Mouse (Mus musculus) kidney, postnatal 36 days (tissue): ENCODE measurements at regions not wholly inside any gene's neighbourhood (a gene's known extent, or its start where the extent isn't known, plus 50 kb on each side); places are given as distances from the start of the nearest gene placed in this dataset.
"Not testable (repeated sequence)": the region's sequence is repeated elsewhere in the genome, so short reads cannot be mapped to it uniquely, and the experiment has no call there.

Source experiments
- DNase-seq, 2 experiments: peaks; one replicate each; pipeline ENCODE4 v3.0.0; 2021 to 2022; ENCODE audit warnings: mixed read lengths in 2 of 2

DNA sequence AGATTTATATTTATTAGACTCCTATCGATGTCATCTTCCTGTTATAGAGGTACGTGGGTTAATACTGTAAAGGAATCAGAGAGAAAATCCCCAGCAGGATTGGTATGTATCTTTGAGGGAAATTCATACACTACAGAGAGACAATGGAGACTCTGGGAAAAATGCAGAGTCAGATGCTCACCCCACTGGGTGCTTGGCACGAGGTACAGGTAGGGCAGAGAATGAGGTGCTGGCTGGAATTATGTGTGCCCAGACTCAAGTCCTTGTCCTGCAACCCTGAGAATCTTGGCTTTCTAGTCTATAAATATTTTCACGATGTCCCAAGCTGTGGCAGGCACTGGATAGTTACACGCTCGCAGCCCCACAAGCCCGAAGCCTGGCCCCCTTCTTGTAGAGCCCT lies 57.8 kb upstream of the Cry1 start:
- no peak for DNase-seq

DNA sequence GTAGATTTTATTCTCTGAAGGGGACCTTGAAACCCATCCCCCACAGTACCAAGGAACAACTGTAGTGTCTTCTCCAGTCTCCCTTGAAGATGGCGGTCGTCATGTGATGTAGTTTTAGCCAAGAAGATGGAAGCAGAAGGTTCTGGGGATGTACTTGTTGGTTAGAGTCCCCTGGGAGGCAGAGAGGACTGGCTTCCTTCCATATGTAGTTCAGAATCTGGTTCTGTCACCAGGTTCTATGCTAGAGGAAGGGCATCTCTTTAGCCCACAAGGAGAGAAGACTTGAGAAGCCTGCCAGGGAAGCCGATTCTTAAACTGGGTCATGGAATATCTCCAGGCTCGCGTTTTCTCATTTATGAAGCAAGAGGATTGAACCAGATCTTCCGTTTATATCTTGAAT lies 58.7 kb upstream of the Cry1 start:
- DNase-seq: no peak

DNA sequence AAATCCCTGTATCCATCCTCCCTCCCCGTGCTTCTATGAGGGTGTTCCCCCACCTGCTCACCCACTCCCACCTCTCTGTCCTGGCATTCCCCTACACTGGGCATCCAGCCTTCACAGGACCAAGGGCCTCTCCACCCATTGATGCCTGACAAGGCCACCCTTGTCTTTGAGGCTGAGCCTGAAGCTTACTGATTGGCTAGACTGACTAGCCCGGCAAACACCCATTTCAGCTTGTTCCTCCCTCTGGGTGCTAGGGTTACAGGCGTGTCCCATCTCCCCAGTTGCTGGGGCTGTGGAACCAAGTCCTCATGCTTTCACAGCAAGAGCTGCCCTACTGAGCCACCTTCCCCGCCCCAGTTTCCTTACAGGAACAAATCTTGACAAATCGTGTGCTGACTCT lies 80.9 kb upstream of the Cry1 start:
- DNase-seq: no peak

DNA sequence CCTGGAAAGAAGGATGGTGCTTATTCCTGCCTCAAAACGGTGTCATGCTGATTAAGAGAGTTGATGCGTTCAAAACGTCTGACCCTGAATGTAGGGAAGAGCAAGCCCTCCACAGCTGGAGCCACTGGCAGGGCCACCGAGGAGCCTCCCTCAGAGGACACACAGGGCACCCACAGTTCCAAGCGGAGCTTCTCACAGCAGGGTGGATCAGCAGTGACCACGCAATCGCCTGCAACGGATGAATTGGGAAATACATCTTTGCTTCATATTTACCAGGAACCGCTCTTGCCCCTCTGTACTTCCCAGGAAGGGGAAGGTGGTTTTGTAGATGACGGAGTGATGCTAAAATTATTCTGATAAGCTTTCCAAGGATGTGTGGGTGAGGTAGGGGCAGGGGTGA lies 81.3 kb upstream of the Cry1 start:
- DNase-seq: no peak

DNA sequence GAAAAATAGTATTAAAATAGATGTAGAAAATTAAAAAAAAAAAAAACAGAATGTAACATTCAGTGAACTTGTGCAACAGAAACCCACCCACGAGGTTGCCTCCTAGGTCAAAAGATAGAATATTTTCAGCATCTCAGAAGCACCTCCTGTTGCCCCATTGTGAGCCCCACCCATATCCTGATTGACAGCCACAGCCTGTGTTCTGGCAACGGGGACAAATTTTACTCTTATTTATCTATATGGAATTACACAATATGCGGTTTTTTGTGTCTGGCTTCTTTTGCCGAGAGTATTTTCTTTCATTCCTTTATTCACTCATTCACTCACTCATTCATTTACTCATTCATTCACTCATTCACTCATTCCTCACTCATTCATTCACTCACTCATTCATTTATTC lies 81.9 kb upstream of the Cry1 start:
- no peak for DNase-seq

DNA sequence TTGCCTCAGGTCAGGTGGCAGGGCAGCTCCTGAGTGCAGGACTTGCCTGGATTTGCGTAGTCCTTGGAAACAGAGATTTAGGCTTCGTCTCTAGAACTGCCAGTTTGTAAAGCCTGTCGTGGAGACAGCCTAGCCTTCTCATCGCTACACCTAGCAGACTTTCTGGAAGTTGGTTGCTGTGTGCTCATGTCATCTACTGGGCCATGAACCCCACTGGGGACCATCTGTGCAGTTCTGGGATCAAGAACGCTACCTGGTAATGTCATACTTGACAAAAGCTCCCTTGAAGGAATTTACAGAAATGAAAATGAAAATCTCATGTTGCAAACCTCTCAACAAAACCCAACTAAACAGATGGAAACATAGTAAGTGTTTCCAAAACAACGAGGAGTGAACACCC lies 85.3 kb upstream of the Cry1 start:
- DNase-seq: no peak

DNA sequence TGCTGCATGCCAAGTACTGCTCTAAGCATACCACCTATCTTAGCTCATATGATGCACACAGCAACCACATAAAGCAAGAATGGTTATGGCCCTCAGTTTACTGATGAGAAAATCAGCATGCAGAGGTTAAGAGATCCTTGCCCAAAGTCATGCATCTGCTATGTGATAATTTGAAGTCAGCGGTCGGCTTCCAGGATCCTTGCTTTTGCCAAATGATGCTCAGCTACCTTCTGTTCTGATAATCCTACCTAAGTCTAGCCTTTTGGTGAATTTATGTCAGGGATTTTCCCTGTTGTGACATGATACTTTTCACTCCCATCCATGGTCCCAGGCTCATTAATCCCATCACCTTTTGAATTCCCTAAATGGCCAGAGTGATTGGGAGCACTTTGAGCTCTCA lies 91.9 kb upstream of the Cry1 start:
- no peak for DNase-seq

DNA sequence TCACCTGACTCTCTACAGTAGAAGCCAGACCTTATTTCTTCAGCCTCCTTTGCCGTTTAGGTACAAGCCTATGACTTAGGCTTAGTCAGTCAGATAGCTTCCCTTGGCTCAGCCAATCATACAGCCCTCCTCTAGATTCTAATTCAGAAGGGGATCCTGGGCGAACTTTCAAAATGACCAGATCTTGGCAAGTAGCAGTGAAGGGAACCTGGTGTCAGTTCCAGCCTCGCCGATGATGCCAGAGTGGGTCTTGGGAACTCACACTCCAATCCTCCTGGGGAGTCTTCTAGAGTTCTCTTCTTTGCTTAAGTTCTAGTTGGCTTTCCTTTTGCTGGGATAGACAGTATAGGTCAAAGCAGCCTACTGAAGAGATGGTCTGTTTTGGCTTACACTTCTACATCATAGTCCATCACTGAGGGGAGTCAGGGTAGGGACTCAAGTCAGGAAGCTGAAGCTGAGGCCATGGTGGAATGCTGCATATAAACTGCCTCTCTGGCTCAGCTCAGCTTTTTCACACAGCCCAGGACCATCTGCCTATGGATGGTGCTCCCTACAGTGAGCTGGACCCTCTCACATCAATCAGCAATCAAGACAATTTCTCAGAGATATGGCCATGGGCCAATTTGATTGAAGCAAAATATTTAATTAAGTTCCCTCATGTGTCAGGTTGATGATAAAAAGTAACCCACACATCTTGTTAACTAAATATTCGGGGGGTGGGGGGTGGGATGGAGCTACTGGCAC lies 94.7 kb upstream of the Btbd11 start:
- no peak for DNase-seq

DNA sequence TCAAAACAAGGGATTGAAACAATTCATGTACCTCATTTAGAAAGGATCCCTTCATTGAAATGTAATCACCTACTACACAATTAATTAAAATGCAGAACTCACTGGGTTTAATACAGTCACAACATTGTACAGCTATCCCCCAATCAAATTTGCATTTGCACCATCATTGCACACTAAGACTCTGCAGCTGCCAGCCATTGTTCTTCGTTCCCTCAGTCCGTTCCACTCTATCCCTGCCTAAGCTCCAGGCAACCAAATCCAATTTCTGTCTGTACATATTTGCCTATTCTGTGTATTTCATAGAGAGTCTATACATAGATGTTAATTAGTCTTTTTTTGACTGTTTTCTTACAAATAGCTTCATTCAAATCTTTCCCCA lies 94.1 kb upstream of the Btbd11 start:
- DNase-seq: no peak

DNA sequence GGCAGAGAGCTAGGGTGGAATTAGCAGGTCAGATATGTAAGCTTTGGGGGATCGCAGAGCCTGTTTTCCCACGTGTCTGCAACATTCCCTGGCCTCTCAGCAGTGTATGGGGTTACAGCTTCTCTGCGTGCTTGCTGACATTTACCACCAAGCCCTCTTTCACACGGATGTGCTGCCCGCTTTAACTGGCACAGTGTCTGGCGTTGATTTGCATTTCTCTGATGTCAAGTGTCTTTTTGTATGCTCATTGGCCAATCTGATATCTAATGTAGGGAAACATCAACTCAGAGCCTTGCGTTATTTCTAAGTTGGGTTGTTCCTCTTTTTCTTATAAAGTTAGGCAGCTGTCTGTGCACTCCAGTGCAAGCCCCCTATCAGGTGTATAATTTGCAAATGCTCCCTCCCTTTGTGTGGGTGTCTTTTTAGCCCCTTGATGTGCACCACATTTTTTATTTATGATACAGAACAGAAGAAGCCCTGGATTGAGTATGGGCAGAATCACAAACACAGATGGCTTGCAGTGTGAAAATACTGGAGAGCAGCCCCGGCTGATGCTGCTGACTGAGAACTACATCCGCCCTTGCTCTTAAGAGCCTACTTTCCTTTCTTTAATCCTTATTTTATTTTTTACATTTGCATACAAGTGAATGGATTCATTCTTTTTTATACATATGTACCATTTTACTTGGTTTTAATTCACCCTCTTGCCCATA lies 93.4 kb upstream of the Btbd11 start:
- DNase-seq: no peak

DNA sequence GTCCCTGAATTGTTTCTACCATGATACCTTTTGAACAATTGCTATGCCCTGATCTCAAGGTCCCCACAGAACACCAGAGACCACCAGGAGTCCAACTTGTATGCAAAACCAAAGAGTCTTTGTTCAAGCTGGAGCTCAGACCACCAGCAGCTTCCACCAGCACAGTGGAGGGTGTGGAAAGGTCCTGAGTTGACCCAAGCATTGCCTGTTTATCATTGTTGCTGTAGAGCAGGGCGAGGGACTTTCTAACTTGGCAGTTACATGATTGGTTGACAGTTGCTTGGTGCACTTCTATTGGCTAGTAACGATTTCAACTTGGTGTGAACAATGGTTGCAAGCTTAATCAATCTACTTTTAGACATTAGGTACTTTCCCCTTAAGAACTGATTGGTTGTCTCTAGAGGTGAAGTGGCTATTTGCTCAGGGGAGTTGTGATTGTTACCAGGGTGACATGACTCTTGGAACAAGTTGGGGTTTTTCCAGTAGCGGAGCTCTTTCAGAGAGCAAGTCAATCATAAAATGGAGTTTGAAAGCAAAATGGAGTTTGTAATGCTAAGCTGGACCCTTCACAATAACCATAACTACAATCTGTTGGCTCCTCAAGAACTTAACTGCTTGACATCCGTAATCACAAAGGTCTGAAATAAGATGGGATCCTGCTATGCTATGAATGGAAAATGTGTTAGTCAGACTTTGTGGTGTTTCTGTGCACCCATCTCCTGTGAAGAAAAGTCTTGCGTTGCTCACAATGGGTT lies 91.3 kb upstream of the Btbd11 start:
- no peak for DNase-seq

DNA sequence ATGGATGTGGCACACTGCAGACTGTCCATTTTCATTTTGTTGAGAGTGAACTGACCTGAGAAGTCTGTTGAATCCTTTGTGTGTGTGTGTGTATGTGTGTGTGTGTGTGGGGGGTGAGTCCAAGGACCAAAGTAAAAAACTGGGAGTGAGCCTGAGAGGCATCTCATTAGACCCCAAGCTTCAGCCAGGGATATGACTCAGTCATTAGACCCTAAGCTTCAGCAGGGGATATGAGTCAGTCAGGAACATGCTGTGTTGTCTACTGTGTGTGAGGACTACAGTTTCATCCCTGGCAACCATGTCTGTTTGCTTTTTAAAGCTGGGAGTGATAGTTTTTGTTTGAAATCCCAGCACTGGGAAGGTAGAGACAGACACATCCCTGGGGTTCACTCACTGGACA lies 74.8 kb upstream of the Btbd11 start:
- DNase-seq: no peak

DNA sequence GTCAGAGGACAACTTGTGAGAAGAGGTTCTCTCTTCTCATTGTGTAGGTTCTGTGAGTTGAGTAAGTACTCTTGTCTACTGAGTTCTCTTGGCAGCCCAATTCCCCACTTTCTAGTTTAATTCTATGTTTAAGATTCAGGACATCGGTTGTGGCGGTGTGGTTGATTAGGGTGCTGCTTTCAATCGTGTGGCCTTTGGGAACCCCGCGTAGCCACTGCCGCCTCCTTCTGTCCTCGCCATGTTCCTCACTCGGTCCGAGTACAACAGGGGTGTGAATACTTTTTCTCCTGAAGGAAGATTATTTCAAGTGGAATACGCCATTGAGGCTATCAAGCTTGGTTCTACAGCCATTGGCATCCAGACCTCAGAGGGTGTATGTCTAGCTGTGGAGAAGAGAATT lies 73.3 kb upstream of the Btbd11 start:
- DNase-seq: not testable (repeated sequence)

DNA sequence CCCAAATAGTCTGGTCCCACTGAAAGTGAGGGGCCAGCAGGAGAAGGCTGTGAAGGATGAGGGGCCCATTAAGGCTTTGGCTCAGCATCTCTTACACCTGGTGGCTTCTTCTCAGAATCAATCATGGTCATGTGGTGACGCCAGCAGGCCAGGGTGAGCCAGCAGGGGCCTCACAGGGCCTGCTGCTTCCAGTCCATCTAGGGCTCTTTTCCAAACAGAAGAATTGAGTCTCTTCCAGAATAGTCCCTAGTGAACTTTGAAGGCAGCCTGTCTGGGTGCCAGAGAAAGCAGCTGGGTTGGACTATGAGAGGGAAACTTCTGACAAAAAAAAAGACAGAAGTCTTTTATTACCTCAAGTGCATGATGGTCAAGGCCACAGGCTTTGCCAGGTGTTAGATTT lies 65.6 kb upstream of the Btbd11 start:
- no peak for DNase-seq

DNA sequence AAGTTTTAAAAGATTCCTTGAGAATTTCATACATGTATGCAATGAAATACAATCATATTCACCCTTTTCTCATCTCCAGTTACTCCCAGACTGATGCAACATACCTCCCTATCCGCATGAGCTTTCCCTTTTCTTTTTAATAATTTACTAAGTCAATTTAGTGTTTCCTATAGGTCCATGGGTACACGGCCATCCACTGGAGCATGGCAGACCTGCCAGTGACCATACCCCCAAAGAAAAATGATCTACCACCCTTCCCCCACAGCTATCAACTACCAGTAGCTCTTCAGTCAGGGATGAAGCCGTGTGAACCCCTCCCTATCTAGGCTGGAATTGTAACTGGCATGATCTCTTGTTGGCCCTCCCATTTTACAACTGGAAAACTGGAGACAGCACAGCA lies 64.3 kb upstream of the Btbd11 start:
- DNase-seq: no peak

DNA sequence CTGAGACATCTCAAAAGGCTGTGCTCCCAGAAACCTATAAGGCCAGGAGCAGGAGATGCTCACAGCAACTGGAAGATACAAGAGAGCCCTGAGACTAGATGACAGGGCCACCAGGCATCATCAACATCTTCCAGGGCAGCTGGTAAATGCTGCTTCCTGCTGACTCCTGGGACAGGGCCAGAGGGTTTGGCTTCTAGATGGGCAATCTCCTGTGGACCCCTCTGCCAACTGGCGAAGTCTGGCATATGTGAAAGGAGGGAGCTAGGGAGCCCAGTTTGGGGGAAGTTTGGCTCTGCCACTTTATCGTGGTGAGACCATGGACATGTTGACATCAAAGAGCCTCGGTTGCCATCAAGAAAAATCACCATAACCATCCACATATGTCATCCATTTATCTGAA lies 57.2 kb upstream of the Btbd11 start:
- DNase-seq: no peak

DNA sequence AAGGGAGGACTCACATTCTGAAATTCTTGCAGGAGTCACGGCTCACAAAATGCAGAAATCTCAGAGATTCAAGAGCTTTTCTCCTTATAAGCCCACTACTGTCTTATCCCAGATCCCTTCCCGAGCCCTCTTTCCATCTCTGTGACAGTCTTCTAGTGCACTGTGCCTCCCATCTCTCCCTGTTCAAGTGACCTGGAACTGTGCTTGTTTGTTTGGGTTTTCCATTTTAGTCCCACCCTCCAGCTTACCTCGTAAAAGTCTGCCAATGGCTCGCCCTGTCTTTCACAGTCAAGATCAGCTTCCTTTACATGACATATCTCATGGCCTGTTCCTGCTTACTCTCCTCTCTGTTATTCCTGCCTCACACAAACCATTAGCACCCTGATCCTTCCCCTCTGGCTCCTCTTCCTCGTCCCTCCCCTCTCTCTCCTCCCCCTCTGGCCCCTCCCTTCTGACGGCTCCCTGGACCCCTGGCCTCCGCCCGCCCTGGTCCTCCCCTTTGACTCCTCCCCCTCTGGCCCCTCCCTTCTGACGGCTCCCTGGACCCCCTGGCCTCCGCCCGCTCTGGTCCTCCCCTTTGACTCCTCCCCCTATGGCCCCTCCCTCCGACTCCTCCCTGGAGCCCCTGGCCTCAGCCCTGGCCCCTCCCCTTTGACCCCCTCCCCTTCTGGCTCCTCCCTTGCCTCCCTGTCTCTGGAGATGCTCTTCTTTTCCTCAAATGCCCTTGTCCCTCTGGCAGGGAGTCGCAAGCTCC lies 55.5 kb upstream of the Btbd11 start:
- DNase-seq: peak; percentile 23 to 70
